Mouse (Mus musculus) stomach, embryonic 16.5 days (tissue): ENCODE measurements around the gene Srek1. TPM values are rescaled to one million over a fixed set of nuclear protein-coding genes. Genes with fewer than 3 reads are reported as not detected.

ENCODE experiments used
- ATAC-seq: fragments of 200-750 bp; cut with Nextera tagmentation; 2 replicates; pipeline ENCODE4 v1.8.0; 2017; ENCODE audit warnings: moderate number of reproducible peaks, moderate TSS enrichment; ENCODE audit not compliant: insufficient read depth, low FRiP score
- H3K27ac ChIP-seq: fragments of 300-500 bp; sonication (generic); 2 replicates; pipeline ENCODE4 v1.5.1; 2014; ENCODE audit warnings: low read length
- H3K27me3 ChIP-seq: fragments of 300-500 bp; sonication (generic); 2 replicates; pipeline ENCODE4 v1.6.1; 2014; ENCODE audit warnings: low read length, control low read depth, mixed read lengths; ENCODE audit not compliant: control insufficient read depth, insufficient read depth
- H3K36me3 ChIP-seq: fragments of 300-500 bp; sonication (generic); 2 replicates; pipeline ENCODE4 v1.6.1; 2014; ENCODE audit warnings: low read length; ENCODE audit not compliant: control insufficient read depth, insufficient read depth
- H3K4me1 ChIP-seq: fragments of 300-500 bp; sonication (generic); 2 replicates; pipeline ENCODE4 v1.6.1; 2014; ENCODE audit warnings: low read length, control low read depth, mixed read lengths; ENCODE audit not compliant: control insufficient read depth, insufficient read depth
- H3K4me2 ChIP-seq: fragments of 300-500 bp; sonication (generic); 2 replicates; pipeline ENCODE4 v1.6.1; 2014; ENCODE audit warnings: low read depth, low read length, mixed read lengths
- H3K4me3 ChIP-seq: fragments of 300-500 bp; sonication (generic); replicated peaks from 2 replicates; pipeline ENCODE4 v1.5.1; 2014; ENCODE audit warnings: mild to moderate bottlenecking, low read length
- H3K9ac ChIP-seq: fragments of 300-500 bp; sonication (generic); 2 replicates; pipeline ENCODE4 v1.6.1; 2014; ENCODE audit warnings: low read length
- H3K9me3 ChIP-seq: fragments of 300-500 bp; sonication (generic); replicated peaks from 2 replicates; pipeline ENCODE4 v1.6.1; 2016; ENCODE audit warnings: low read length, control low read depth; ENCODE audit not compliant: control insufficient read depth
- WGBS: fragments of 180-500 bp; shearing (Covaris S2); extraction: QIAGEN DNeasy Blood & Tissue Kit; methylation state at CpG from one replicate; pipeline ENCODE4 v1.1.7; 2014; 5-methylcytosine and 5-hydroxymethylcytosine counted together
- polyA plus RNA-seq: library from polyadenylated mRNA; unstranded; fragments of >200 nt; fragmentation: Nextera tagmentation; extraction: Ambion mirVana; gene quantifications from 2 replicates; pipeline ENCODE4 v1.2.1, GENCODE M21; 2015

Srek1 gene
- polyA plus RNA-seq, result 62.3 and 63.4 TPM in 2 replicates

DNA sequence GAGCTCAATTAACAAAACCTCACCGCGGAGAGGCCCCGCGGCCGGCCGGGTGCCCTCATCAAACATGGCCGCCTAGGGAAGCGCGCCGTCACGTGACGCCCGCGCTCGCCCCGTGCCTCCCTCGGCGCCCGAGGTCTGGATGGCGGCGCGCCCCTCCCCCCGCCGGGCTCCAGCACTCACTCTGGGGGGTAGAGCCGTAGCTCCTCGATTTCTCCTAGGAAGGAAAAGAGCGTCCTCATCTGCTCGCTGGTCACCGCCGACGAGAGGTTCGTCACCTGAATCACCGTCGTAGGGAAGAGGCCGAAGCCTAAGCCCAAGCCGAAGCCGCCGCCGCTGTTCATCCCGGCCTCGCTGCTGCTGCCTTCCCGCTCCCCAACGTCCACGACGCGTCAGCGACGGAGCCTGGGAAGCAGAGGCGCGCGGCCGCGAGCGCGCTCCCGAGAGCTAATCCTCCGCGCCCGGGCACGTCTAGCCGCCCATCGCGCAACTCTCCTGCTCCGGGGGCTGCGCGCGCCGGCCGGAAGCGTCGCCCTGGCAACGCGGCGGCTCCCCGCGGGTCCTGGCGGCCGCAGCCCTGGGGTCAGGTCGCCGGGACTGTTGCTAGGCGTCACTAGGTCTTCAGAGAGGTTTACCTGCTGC is at the start of gene Srek1:
Gene Srek1 (minus strand): TSS at position 490 of the 639 bp plus-strand sequence.
- H3K9me3 ChIP-seq, result no peaks in the 10 kb centered on the region
- peak within 1 kb of the TSS; percentile 83 for H3K4me3 ChIP-seq
- H3K27me3 ChIP-seq, result no peaks in the 10 kb centered on the region
- H3K4me2 ChIP-seq, result peak within 1 kb of the TSS; percentile 79
- H3K9ac ChIP-seq, result peak within 1 kb of the TSS; percentile 95
- H3K27ac ChIP-seq, result peak within 1 kb of the TSS; percentile 99
- peaks cover 19% of the 10 kb centered on the region for H3K4me1 ChIP-seq
- WGBS, result under 1% methylated on average over 79 of the region's 81 CpGs
- peak; percentile 96 for ATAC-seq
- no peaks in the 10 kb centered on the region for H3K36me3 ChIP-seq

DNA sequence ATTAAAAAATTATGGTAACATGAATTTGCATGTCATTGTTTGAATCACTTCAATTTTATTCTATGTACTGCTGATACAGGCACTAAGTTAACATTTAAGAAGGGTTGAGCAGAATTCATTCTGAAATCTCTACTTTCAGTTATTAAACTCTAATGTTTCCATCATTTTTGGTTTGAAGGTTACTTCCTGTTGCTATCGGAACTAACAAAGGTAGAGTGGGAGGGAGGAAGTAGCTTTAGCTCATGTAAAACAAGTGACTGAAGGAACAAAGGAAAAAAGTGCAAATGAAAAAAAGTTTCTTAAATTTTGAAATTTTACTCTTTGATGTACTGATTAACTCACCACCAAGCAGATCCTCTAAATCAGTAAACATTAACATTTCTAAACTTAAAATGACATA is 47.9 kb upstream of the Srek1 start:
- Histone ChIP-seq H3K4me1 (no peaks in the 10 kb centered on the region), H3K36me3 (peaks cover 8% of the 10 kb centered on the region; the same call in 1 of the 2 replicates), H3K4me2 (no peak overlapping the region), H3K27ac (no peak overlapping the region), H3K9ac (no peak overlapping the region), H3K27me3 (no peaks in the 10 kb centered on the region), H3K9me3 (no peaks in the 10 kb centered on the region), H3K4me3 (no peak overlapping the region)
- ATAC-seq, result no peak
- WGBS, result 79% methylated on average over 1 of the region's 1 CpGs

DNA sequence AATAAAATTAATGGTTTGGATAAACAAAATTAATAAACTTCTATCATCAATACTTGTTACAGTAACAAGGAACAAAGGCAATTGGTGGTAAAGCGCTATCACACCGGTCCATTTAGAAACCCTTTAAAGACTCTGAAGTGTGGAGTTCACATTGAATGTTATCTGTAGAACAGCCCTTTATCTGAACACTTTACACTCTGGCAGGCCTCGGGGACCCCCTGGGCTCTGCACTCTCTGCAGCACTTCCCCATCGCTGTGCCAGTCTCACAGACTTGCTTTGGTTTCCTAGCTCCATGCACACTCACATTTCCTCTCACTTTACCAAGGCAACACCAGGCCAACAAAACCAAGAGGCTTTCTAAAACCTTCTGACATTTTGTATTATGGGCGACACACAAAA is 45.0 kb upstream of the Srek1 start:
- H3K4me2 ChIP-seq, result no peak overlapping the region
- no peak for ATAC-seq
- H3K4me3 ChIP-seq, result no peak overlapping the region
- no peak overlapping the region for H3K27ac ChIP-seq
- no peaks in the 10 kb centered on the region for H3K27me3 ChIP-seq
- H3K36me3 ChIP-seq, result peaks cover 8% of the 10 kb centered on the region; the same call in 1 of the 2 replicates
- H3K9ac ChIP-seq, result no peak overlapping the region
- no peaks in the 10 kb centered on the region for H3K4me1 ChIP-seq
- H3K9me3 ChIP-seq, result no peaks in the 10 kb centered on the region
- WGBS, result 78% methylated on average over 5 of the region's 5 CpGs

DNA sequence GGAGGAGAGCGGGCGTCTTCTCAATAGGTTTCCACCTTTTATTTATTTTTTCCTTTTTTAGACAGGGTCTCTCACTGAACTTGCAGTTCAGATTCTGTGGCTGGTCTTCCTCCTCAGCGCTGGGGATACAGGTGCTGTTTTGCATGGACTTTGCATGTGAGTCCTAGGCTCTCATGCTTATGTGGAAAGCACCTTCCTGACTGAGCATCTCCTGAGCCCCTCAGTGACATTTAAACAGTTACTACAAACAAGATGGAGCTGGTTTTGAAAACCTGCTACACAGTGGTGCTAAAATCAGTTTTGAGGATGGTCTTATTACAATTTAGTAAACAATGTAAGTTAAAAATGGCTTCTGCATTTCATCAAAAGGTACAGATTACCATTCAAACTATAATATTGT is 43.5 kb upstream of the Srek1 start:
- WGBS, result 90% methylated on average over 3 of the region's 3 CpGs
- no peaks in the 10 kb centered on the region for H3K9me3 ChIP-seq
- no peak overlapping the region for H3K27ac ChIP-seq
- H3K27me3 ChIP-seq, result no peaks in the 10 kb centered on the region
- no peak overlapping the region for H3K9ac ChIP-seq
- no peak overlapping the region for H3K4me2 ChIP-seq
- H3K4me1 ChIP-seq, result no peaks in the 10 kb centered on the region
- no peak overlapping the region for H3K4me3 ChIP-seq
- H3K36me3 ChIP-seq, result no peaks in the 10 kb centered on the region
- ATAC-seq, result no peak

DNA sequence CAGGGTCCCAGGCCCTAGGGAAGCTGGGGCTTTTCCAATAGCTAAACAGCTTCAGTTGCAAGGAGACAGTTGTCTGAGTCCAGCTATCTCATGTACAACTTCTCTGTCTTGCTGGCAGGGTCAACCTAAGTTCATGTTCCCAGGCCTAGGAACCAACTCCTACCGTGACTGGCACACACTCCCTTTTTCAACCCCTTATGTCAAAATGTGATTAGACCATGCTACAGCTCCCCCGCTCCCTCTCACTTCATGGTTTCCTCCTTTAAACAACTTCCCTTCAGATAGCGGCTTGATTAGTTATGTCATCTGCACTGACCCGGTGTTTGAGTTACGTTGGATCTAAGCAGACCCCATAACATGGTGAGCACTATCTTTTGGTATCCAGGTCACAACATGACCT is 33.1 kb upstream of the Srek1 start:
- Histone ChIP-seq H3K4me3 (no peak overlapping the region), H3K27me3 (no peaks in the 10 kb centered on the region), H3K36me3 (no peaks in the 10 kb centered on the region), H3K4me1 (no peaks in the 10 kb centered on the region), H3K27ac (no peak overlapping the region), H3K9ac (no peak overlapping the region), H3K4me2 (no peak overlapping the region), H3K9me3 (no peaks in the 10 kb centered on the region)
- WGBS, result 61% methylated on average over 5 of the region's 5 CpGs
- ATAC-seq, result no peak

DNA sequence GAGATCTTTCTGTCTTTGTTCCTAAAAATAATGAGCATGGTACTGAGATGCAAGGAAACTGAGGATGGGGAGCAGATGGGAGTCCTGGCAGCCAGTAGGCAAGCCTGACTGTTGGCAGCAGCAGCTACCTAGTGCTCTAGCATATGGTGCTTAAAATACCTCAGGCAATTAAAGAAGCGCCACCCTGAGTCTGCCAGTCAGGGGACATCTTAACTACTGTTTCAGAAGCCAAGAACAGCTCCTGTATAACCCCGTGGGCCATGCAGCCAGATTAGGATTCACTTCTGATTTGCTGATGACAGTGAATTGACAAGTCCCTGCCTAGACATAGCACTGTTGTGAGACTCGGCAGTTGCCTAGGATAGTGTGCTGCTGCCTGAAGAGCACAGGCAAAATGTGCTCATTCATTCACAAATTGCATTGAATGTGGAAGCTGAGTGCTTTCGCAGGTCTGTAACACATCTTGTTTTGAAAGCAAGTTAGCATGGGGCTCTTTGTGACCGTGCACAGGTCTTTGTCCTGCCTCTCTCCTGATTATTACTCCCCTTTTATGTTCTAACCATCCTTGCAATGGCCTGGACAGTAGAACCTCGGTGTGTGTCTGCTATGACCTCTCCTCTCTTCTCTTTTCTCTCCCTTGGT is 31.9 kb upstream of the Srek1 start:
- Histone ChIP-seq H3K4me3 (no peak overlapping the region), H3K4me1 (no peaks in the 10 kb centered on the region), H3K27ac (no peak overlapping the region), H3K27me3 (no peaks in the 10 kb centered on the region), H3K9ac (no peak overlapping the region), H3K9me3 (no peaks in the 10 kb centered on the region), H3K36me3 (no peaks in the 10 kb centered on the region), H3K4me2 (no peak overlapping the region)
- WGBS, result 69% methylated on average over 6 of the region's 6 CpGs
- no peak for ATAC-seq

DNA sequence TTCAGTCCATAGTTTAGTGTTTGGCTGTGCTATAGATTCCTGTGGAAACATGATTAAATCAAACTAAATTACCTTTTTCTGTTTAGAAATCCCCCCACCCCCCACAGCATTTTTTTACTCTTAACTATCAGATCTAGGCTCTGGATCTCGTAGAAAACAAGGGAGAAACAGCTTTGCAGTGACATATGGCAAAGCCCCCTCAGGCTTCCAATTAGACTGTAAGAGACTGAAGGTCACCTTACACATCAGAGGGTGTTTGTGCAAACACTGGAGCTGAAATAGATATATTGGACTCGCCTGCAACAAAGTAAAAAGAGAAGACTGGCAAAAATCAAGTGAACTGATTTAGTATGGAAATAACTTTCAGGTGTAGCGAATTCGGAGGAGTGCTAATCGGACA is 29.3 kb upstream of the Srek1 start:
- no peaks in the 10 kb centered on the region for H3K9me3 ChIP-seq
- H3K36me3 ChIP-seq, result no peaks in the 10 kb centered on the region
- no peak for ATAC-seq
- WGBS, result 75% methylated on average over 5 of the region's 5 CpGs
- H3K4me1 ChIP-seq, result no peaks in the 10 kb centered on the region
- no peak overlapping the region for H3K4me3 ChIP-seq
- H3K4me2 ChIP-seq, result no peak overlapping the region
- no peak overlapping the region for H3K9ac ChIP-seq
- no peak overlapping the region for H3K27ac ChIP-seq
- no peaks in the 10 kb centered on the region for H3K27me3 ChIP-seq

DNA sequence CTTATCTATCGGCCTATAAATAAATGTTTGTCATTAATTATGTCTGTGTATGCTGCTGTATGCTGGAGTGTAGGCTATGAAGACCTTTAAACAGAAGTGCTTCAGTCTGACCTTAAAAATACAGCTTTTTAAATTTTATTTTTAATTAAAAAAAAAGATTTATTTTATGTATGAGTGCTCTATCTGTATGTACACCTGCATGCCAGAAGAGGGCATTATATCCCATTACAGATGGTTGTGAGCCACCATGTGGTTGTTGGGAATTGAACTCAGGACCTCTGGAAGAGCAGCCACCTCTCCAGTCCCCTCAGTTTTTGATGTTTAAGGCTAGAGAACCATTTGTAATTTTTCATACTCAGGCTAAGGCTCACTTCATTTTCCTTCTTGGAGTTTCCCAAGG is 26.6 kb upstream of the Srek1 start:
- no peak overlapping the region for H3K27ac ChIP-seq
- H3K4me1 ChIP-seq, result no peaks in the 10 kb centered on the region
- no peaks in the 10 kb centered on the region for H3K9me3 ChIP-seq
- no peak for ATAC-seq
- H3K9ac ChIP-seq, result no peak overlapping the region
- no peaks in the 10 kb centered on the region for H3K27me3 ChIP-seq
- H3K4me2 ChIP-seq, result no peak overlapping the region
- no peaks in the 10 kb centered on the region for H3K36me3 ChIP-seq
- 79% methylated on average over 1 of the region's 1 CpGs for whole genome bisulfite sequencing
- no peak overlapping the region for H3K4me3 ChIP-seq

DNA sequence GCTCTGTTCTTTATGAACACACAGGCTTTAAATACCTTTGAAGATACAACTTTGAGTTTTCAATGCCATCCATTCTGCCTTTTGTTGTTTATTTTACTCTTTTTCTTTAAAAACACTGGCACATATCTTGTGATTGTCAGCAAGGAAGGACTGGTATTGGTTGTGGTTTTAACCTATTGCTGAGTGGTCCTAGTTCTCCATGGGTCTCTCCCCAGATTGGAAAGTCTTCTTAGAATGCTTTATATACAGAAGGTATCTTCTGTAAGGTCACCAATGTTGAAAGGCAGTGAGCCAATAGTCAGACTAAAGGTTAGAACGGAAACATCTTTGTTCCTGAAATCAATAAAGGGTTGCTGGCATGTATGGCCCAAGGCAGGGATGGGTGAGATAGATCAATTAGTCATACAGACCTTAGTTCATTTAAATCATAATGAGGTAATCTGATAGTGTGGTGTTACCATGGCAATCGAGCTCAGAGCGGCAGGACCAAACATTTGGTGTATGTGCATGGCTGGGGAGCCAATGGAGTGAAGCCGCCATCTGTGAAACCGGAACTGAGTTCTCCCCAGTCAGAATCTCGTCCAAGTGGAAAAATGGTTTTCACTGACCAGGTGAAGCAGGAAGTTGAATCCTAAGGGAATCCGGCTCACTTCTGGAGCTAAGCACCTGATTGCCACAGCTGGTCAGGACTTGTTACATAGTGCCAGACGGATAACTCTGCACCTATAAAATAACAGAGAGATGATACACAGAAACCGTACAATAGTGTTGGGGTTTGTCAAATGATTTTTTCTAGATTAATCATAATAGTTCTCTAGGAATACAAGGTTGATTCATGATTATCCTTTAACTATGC is 20.5 kb upstream of the Srek1 start:
- Histone ChIP-seq H3K9ac (no peak overlapping the region), H3K4me1 (no peaks in the 10 kb centered on the region), H3K4me2 (no peak overlapping the region), H3K27me3 (no peaks in the 10 kb centered on the region), H3K9me3 (no peaks in the 10 kb centered on the region), H3K4me3 (no peak overlapping the region), H3K27ac (no peak overlapping the region), H3K36me3 (no peaks in the 10 kb centered on the region)
- ATAC-seq, result no peak
- WGBS, result 81% methylated on average over 9 of the region's 9 CpGs
